Mouse (Mus musculus) kidney, postnatal 10 days (tissue): ENCODE measurements around the gene Hmga1.
A peak's percentile ranks its signal among the peaks of the same experiment; 100 is the strongest.

Experiments used
- DNase-seq: peaks from one replicate; pipeline ENCODE4 v3.0.0; 2021; ENCODE audit warnings: mixed read lengths

Gene Hmga1

GRCm38 (mm10) chr17:27561809-27562526, 5.7 kb downstream of the Hmga1 start:
- peak; percentile 40 for DNase-seq

GRCm38 (mm10) chr17:27563771-27564244, 7.5 kb downstream of the Hmga1 start:
- peak; percentile 32 for DNase-seq

- DNase-seq, result peak; percentile 28
Measured at GRCm38 (mm10) chr17:27564391-27565162, 8.3 kb downstream of the Hmga1 start.

- peak; percentile 97 for DNase-seq
Measured at GRCm38 (mm10) chr17:27565163-27565941, 9.1 kb downstream of the Hmga1 start, which contains the start of gene AI413582. Gene AI413582, minus strand, starts transcription at chr17:27565756.

- DNase-seq, result no peak
Measured at GRCm38 (mm10) chr17:27565942-27566267, 9.6 kb downstream of the Hmga1 start.

- no peak for DNase-seq
Measured at GRCm38 (mm10) chr17:27568228-27568627, 11.9 kb downstream of the Hmga1 start.

- DNase-seq, result no peak
Measured at GRCm38 (mm10) chr17:27571315-27571714, 15.0 kb downstream of the Hmga1 start.

GRCm38 (mm10) chr17:27573772-27574320, 17.5 kb downstream of the Hmga1 start:
- no peak for DNase-seq

GRCm38 (mm10) chr17:27574470-27575115, 18.3 kb downstream of the Hmga1 start:
- peak; percentile 81 for DNase-seq

GRCm38 (mm10) chr17:27575116-27575776, 18.9 kb downstream of the Hmga1 start:
- DNase-seq, result peak; percentile 24

- no peak for DNase-seq
Measured at GRCm38 (mm10) chr17:27576056-27576455, 19.8 kb downstream of the Hmga1 start.

GRCm38 (mm10) chr17:27577468-27577867, 21.2 kb downstream of the Hmga1 start:
- peak; percentile 64 for DNase-seq

GRCm38 (mm10) chr17:27578487-27578886, 22.2 kb downstream of the Hmga1 start:
- no peak for DNase-seq

- DNase-seq, result no peak
Measured at GRCm38 (mm10) chr17:27579816-27580215, 23.5 kb downstream of the Hmga1 start.

GRCm38 (mm10) chr17:27580392-27581068, 24.2 kb downstream of the Hmga1 start:
- no peak for DNase-seq

- DNase-seq, result no peak
Measured at GRCm38 (mm10) chr17:27583185-27583894, 27.0 kb downstream of the Hmga1 start.

GRCm38 (mm10) chr17:27586661-27587060, 30.4 kb downstream of the Hmga1 start:
- DNase-seq, result no peak

- peak; percentile 55 for DNase-seq
Measured at GRCm38 (mm10) chr17:27587252-27587651, 31.0 kb downstream of the Hmga1 start.

GRCm38 (mm10) chr17:27588231-27588630, 31.9 kb downstream of the Hmga1 start:
- no peak for DNase-seq

GRCm38 (mm10) chr17:27591826-27592564, 35.7 kb downstream of the Hmga1 start:
- DNase-seq, result no peak
